Mouse (Mus musculus) neutrophil, adult 83 days (primary cell): ENCODE measurements around the gene Sbno1. TPM values are rescaled to one million over a fixed set of nuclear protein-coding genes. Genes with fewer than 3 reads are reported as not detected.

Experiments
- total RNA-seq, 2 experiments: library from RNA; stranded (reverse); gene quantifications; one replicate each; pipeline ENCODE4 v1.2.4; 2023

Sbno1 gene
- 100 to 1,000 TPM; 148 to 177 TPM for total RNA-seq

GRCm38 (mm10) chr5:124425412-124426259 lies at the start of gene Sbno1:
Sbno1 (minus strand) TSS chr5:124426001.

GRCm38 (mm10) chr5:124439447-124440093 lies 13.8 kb upstream of the Sbno1 start, which contains the start of gene Kmt5a:
Kmt5a (plus strand) TSS chr5:124439930.

GRCm38 (mm10) chr5:124362982-124363381 lies 62.8 kb downstream of the Sbno1 start, which contains the start of gene Cdk2ap1:
Cdk2ap1 (minus strand) TSS chr5:124363082.

GRCm38 (mm10) chr5:124327510-124328364 lies 98.1 kb downstream of the Sbno1 start, which contains the start of the genes Mphosph9 and 2810006K23Rik:
Mphosph9 (minus strand) TSS chr5:124327972.
2810006K23Rik (plus strand) TSS chr5:124328089.

Other genes with a start within 250 kb of the Sbno1 start
- gene Pitpnm2, start 176.2 kb downstream of the Sbno1 start, total RNA-seq, result 1 to 10 TPM; 4.0 to 6.7 TPM
- 10 to 100 TPM; 11.6 to 12.5 TPM for gene Mphosph9, start 98.0 kb downstream of the Sbno1 start, total RNA-seq
- 1 to 10 TPM; 5.5 to 5.6 TPM for gene 2810006K23Rik, start 97.9 kb downstream of the Sbno1 start, total RNA-seq
- 10 to 100 TPM; 87.3 to 89.0 TPM for gene Cdk2ap1, start 62.9 kb downstream of the Sbno1 start, total RNA-seq
- gene Kmt5a, start 13.9 kb upstream of the Sbno1 start, total RNA-seq, result 100 to 1,000 TPM; 180 to 199 TPM
- 10 to 100 TPM; 73.8 to 78.3 TPM for gene Rilpl2, start 52.4 kb upstream of the Sbno1 start, total RNA-seq
- 10 to 100 TPM; 11.1 to 16.8 TPM for gene Snrnp35, start 57.1 kb upstream of the Sbno1 start, total RNA-seq
- gene Rilpl1, start 105.4 kb upstream of the Sbno1 start, total RNA-seq, result 1 to 10 TPM in 1 of 2 experiments, under 1 TPM in 1; 0.53 to 1.3 TPM
- 100 to 1,000 TPM; 148 to 155 TPM for gene Tmed2, start 114.7 kb upstream of the Sbno1 start, total RNA-seq
- 10 to 100 TPM; 13.9 to 14.5 TPM for gene Ddx55, start 126.9 kb upstream of the Sbno1 start, total RNA-seq
- gene Eif2b1, start 153.1 kb upstream of the Sbno1 start, total RNA-seq, result 10 to 100 TPM; 17.2 to 19.6 TPM
- gene Gtf2h3, start 153.1 kb upstream of the Sbno1 start, total RNA-seq, result 10 to 100 TPM in 1 of 2 experiments, 1 to 10 TPM in 1; 9.1 to 11.7 TPM
- 10 to 100 TPM; 27.4 to 33.4 TPM for gene Atp6v0a2, start 202.6 kb upstream of the Sbno1 start, total RNA-seq